Mouse (Mus musculus) lung, adult 2 months (tissue): ENCODE measurements around the gene Pter.

Source experiments
- CTCF ChIP-seq: fragments of 200-500 bp; IDR thresholded peaks from 2 replicates; pipeline ENCODE4 v1.5.1; 2011; ENCODE audit warnings: mild to moderate bottlenecking, low read length, control low read depth; ENCODE audit not compliant: insufficient read depth
- POLR2A ChIP-seq: fragments of 200-500 bp; IDR thresholded peaks from 2 replicates; pipeline ENCODE4 v1.6.1; 2011; ENCODE audit warnings: low read depth, mild to moderate bottlenecking, control low read depth, low read length, borderline replicate concordance; ENCODE audit errors: extremely low read depth

- TF ChIP-seq CTCF (no peak), POLR2A (no peak)
Measured at GRCm38 (mm10) chr2:12984901-12985732, 61.3 kb downstream of the Pter start.
